Mouse (Mus musculus) intestine, embryonic 16.5 days (tissue): Measurements from ENCODE around the gene Tmco1. TPM values are rescaled to one million over a fixed set of nuclear protein-coding genes. Genes with fewer than 3 reads are reported as not detected.

Experiments
- ATAC-seq: fragments of 200-750 bp; cut with Nextera tagmentation; 2 replicates; pipeline ENCODE4 v1.8.0; 2017; ENCODE audit warnings: moderate TSS enrichment, moderate library complexity
- H3K27ac ChIP-seq: fragments of 300-500 bp; sonication (generic); 2 replicates; pipeline ENCODE4 v1.5.1; 2014; ENCODE audit warnings: mild to moderate bottlenecking, low read length
- H3K27me3 ChIP-seq: fragments of 300-500 bp; sonication (generic); replicated peaks from 2 replicates; pipeline ENCODE4 v1.6.1; 2014; ENCODE audit warnings: low read length, control low read depth, mixed read lengths; ENCODE audit not compliant: control insufficient read depth, insufficient read depth
- H3K36me3 ChIP-seq: fragments of 300-500 bp; sonication (generic); 2 replicates; pipeline ENCODE4 v1.6.1; 2014; ENCODE audit warnings: low read length, control low read depth; ENCODE audit not compliant: control insufficient read depth, insufficient read depth
- H3K4me1 ChIP-seq: fragments of 300-500 bp; sonication (generic); 2 replicates; pipeline ENCODE4 v1.6.1; 2014; ENCODE audit warnings: low read length, control low read depth, mixed read lengths; ENCODE audit not compliant: control insufficient read depth, insufficient read depth
- H3K4me2 ChIP-seq: fragments of 300-500 bp; sonication (generic); 2 replicates; pipeline ENCODE4 v1.6.1; 2014; ENCODE audit warnings: low read depth, low read length, control low read depth
- H3K4me3 ChIP-seq: fragments of 300-500 bp; sonication (generic); 2 replicates; pipeline ENCODE4 v1.5.1; 2014; ENCODE audit warnings: mild to moderate bottlenecking, low read length
- H3K9ac ChIP-seq: fragments of 300-500 bp; sonication (generic); 2 replicates; pipeline ENCODE4 v1.6.1; 2014; ENCODE audit warnings: low read depth, low read length
- H3K9me3 ChIP-seq: fragments of 300-500 bp; sonication (generic); 2 replicates; pipeline ENCODE4 v1.6.1; 2016; ENCODE audit warnings: low read length, control low read depth; ENCODE audit not compliant: control insufficient read depth
- WGBS: fragments of 180-500 bp; shearing (Covaris S2); extraction: QIAGEN DNeasy Blood & Tissue Kit; methylation state at CpG from one replicate; pipeline ENCODE4 v1.1.7; 2014; 5-methylcytosine and 5-hydroxymethylcytosine counted together
- polyA plus RNA-seq: library from polyadenylated mRNA; unstranded; fragments of >200 nt; fragmentation: Nextera tagmentation; extraction: Ambion mirVana; gene quantifications from 2 replicates; pipeline ENCODE4 v1.2.1, GENCODE M21; 2015

The Tmco1 gene
- polyA plus RNA-seq, 1 experiment from 2014 or later: 133 TPM

GRCm38 (mm10) chr1:167306451-167307240 lies 1.5 kb upstream of the Tmco1 start:
- Histone ChIP-seq H3K4me3 (no peak overlapping the region), H3K36me3 (0 out of 2 replicates have a peak, but pooled peaks cover 3% of the 10 kb centered on the region), H3K27ac (no peak overlapping the region), H3K9ac (no peak overlapping the region), H3K4me2 (no peak overlapping the region), H3K4me1 (peaks cover 5% of the 10 kb centered on the region), H3K9me3 (no peaks in the 10 kb centered on the region), H3K27me3 (no peaks in the 10 kb centered on the region)
- ATAC-seq: no peak
- WGBS: 66% methylated on average over 5 of the region's 5 CpGs

GRCm38 (mm10) chr1:167307674-167308073 lies 504 bp upstream of the Tmco1 start:
- Histone ChIP-seq H3K4me1 (peaks cover 5% of the 10 kb centered on the region), H3K27ac (no peak overlapping the region), H3K36me3 (0 out of 2 replicates have a peak, but pooled peaks cover 3% of the 10 kb centered on the region), H3K4me3 (peak overlapping the region; percentile 85), H3K27me3 (no peaks in the 10 kb centered on the region), H3K9ac (peak overlapping the region; percentile 99), H3K9me3 (no peaks in the 10 kb centered on the region), H3K4me2 (peak overlapping the region; percentile 56)
- WGBS: 60% methylated on average over 11 of the region's 11 CpGs
- ATAC-seq: no peak

- Histone ChIP-seq H3K36me3 (0 out of 2 replicates have a peak, but pooled peaks cover 3% of the 10 kb centered on the region), H3K9ac (no peak overlapping the region), H3K27ac (no peak overlapping the region), H3K27me3 (no peaks in the 10 kb centered on the region), H3K4me2 (no peak overlapping the region), H3K4me1 (peaks cover 5% of the 10 kb centered on the region), H3K4me3 (no peak overlapping the region), H3K9me3 (no peaks in the 10 kb centered on the region)
- no peak for ATAC-seq
These were observed 4.2 kb downstream of the Tmco1 start for GRCm38 (mm10) chr1:167312367-167312766.

GRCm38 (mm10) chr1:167313220-167313619 lies 5.0 kb downstream of the Tmco1 start:
- no peak overlapping the region for H3K9ac ChIP-seq
- no peak for ATAC-seq
- peaks cover 3% of the 10 kb centered on the region; the same call in 1 of the 2 replicates for H3K4me1 ChIP-seq
- WGBS: 86% methylated on average over 4 of the region's 4 CpGs
- no peak overlapping the region for H3K4me2 ChIP-seq
- no peak overlapping the region for H3K4me3 ChIP-seq
- no peaks in the 10 kb centered on the region for H3K27me3 ChIP-seq
- no peak overlapping the region for H3K27ac ChIP-seq
- 0 out of 2 replicates have a peak, but pooled peaks cover 3% of the 10 kb centered on the region for H3K36me3 ChIP-seq
- no peaks in the 10 kb centered on the region for H3K9me3 ChIP-seq

- no peak for ATAC-seq
- Histone ChIP-seq H3K27ac (no peak overlapping the region), H3K36me3 (peaks cover 13% of the 10 kb centered on the region), H3K9me3 (no peaks in the 10 kb centered on the region), H3K4me2 (no peak overlapping the region), H3K9ac (no peak overlapping the region), H3K4me1 (no peaks in the 10 kb centered on the region), H3K27me3 (no peaks in the 10 kb centered on the region), H3K4me3 (no peak overlapping the region)
- 95% methylated on average over 6 of the region's 6 CpGs for whole genome bisulfite sequencing
These were observed 13.5 kb downstream of the Tmco1 start for GRCm38 (mm10) chr1:167321691-167322090.

- no peaks in the 10 kb centered on the region for H3K4me1 ChIP-seq
- WGBS: 93% methylated on average over 6 of the region's 6 CpGs
- peaks cover 4% of the 10 kb centered on the region for H3K36me3 ChIP-seq
- H3K27me3 ChIP-seq: no peaks in the 10 kb centered on the region
- H3K4me3 ChIP-seq: no peak overlapping the region
- H3K9me3 ChIP-seq: no peaks in the 10 kb centered on the region
- no peak overlapping the region for H3K4me2 ChIP-seq
- no peak for ATAC-seq
- H3K27ac ChIP-seq: no peak overlapping the region
- H3K9ac ChIP-seq: no peak overlapping the region
These were observed 20.6 kb downstream of the Tmco1 start for GRCm38 (mm10) chr1:167328776-167329175.

- WGBS: 89% methylated on average over 8 of the region's 8 CpGs
- ATAC-seq: no peak
- no peak overlapping the region for H3K4me3 ChIP-seq
- no peaks in the 10 kb centered on the region for H3K9me3 ChIP-seq
- H3K4me1 ChIP-seq: no peaks in the 10 kb centered on the region
- no peak overlapping the region for H3K27ac ChIP-seq
- H3K9ac ChIP-seq: no peak overlapping the region
- H3K27me3 ChIP-seq: no peaks in the 10 kb centered on the region
- H3K36me3 ChIP-seq: peaks cover 4% of the 10 kb centered on the region
- no peak overlapping the region for H3K4me2 ChIP-seq
These were observed 22.9 kb downstream of the Tmco1 start for GRCm38 (mm10) chr1:167331106-167331505.

DNA sequence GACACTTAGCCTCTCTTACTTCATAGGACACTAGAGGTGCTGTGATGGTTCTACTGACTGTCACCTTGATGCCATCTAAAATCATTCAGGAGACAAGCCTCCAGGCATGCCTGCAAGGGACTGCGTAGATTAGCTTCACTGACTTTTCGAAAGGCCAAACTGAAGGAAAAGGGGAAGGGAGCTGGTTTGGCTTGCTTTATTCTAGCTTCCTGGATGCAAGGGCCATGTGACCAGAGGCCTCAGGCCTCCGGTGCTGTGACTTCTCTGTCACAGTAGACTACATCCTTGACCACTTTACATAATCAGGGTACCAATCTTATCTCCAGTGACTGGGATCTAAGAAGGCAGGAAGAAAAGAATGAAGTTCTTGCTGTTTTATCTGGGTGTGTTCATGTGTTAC lies 28.2 kb downstream of the Tmco1 start:
- H3K9me3 ChIP-seq: no peaks in the 10 kb centered on the region
- H3K9ac ChIP-seq: no peak overlapping the region
- H3K36me3 ChIP-seq: no peaks in the 10 kb centered on the region
- no peaks in the 10 kb centered on the region; the same call in 1 of the 2 replicates for H3K27me3 ChIP-seq
- ATAC-seq: no peak
- no peak overlapping the region for H3K4me3 ChIP-seq
- H3K4me2 ChIP-seq: no peak overlapping the region
- 88% methylated on average over 3 of the region's 3 CpGs for WGBS
- no peak overlapping the region for H3K27ac ChIP-seq
- peaks cover 2% of the 10 kb centered on the region; the same call in 1 of the 2 replicates for H3K4me1 ChIP-seq

GRCm38 (mm10) chr1:167337463-167338095 lies 29.4 kb downstream of the Tmco1 start:
- Histone ChIP-seq H3K27me3 (no peaks in the 10 kb centered on the region; the same call in 1 of the 2 replicates), H3K4me3 (no peak overlapping the region), H3K9ac (no peak overlapping the region), H3K27ac (no peak overlapping the region), H3K36me3 (no peaks in the 10 kb centered on the region), H3K4me2 (no peak overlapping the region), H3K9me3 (no peaks in the 10 kb centered on the region), H3K4me1 (peaks cover 2% of the 10 kb centered on the region; the same call in 1 of the 2 replicates)
- WGBS: 19% methylated on average over 12 of the region's 12 CpGs
- peak; percentile 71 for ATAC-seq
